Mouse (Mus musculus) G1E-ER4 (cell line): ENCODE results near the gene Cks1b. TPM values are rescaled to one million over a fixed set of nuclear protein-coding genes. Genes with fewer than 3 reads are reported as not detected.

Experiments used
- GATA1 ChIP-seq: IDR thresholded peaks from one replicate; pipeline ENCODE4 v1.8.0; 2012; ENCODE audit warnings: low read length, inconsistent platforms
- polyA plus RNA-seq: library from polyadenylated mRNA; stranded (reverse); fragments of >175 nt; gene quantifications from 2 replicates; pipeline ENCODE4 v1.2.3, GENCODE M21; 2012

Cks1b gene
- 84.3 and 87.0 TPM in 2 replicates for polyA plus RNA-seq

DNA sequence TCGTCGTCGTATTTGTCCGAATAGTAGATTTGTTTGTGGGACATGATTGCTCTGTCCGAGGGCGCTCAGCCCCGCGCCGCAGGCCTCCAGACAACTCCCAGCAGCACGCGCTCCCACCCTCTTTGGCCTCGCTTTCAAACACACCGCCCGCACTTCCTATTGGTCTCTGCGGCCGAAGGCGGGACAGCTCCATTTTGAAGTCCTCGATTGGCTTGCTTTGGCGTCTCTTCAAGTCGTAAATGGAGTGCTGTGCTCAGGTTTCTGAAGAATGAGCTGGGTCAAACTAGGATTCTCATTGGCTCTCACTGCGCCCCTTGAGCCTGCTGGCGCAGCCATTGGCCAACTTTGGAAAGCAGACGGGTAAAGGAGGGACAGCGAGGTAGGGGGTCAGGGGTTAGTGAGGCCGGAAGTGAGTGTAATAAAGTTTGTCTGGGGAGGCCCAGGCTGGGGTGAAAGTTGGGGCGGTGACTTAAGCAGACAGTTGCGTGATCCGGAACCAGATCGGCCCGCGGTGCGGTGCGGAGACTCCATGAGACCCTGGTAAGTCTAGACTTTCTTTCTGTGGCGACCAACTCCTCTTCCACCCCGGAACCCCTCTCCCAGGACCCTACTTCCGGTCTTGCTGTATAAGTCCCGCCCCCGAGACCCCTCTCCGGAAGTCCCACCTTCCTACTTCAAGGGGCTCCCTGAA, at the start of gene Cks1b, which contains the start of gene Shc1:
Gene Cks1b, minus strand, starts transcription at position 214 of the 691 bp plus-strand sequence.
Gene Shc1, plus strand, starts transcription at position 274 of the 691 bp plus-strand sequence.
- no peak for TF ChIP-seq GATA1

- no peak for TF ChIP-seq GATA1
These were observed 41.0 kb upstream of the Cks1b start for GRCm38 (mm10) chr3:89458965-89459807.

GRCm38 (mm10) chr3:89458372-89458964, 40.3 kb upstream of the Cks1b start:
- TF ChIP-seq GATA1 = no peak

- no peak for TF ChIP-seq GATA1
These were observed 38.8 kb upstream of the Cks1b start for GRCm38 (mm10) chr3:89456726-89457665.

DNA sequence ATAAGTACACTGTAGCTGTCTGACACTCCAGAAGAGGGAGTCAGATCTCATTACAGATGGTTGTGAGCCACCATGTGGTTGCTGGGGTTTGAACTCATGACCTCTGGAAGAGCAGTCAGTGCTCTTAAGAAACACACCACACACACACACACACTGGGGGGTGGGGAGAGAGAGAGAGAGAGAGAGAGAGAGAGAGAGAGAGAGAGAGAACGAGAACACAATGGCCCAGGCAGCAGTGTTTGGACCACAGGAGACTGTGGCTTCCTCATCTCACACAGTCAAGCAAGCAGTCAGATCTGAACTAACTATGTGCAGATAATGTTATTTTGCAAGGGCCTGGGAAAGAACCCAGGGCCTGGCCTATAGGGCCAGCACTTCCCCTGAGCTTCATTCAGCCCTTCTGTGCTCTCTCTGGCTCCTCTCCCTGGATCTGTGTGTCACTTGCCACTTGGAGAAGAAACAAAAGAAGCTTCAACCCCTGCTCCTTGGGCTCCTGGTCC, 37.7 kb upstream of the Cks1b start:
- no peak for TF ChIP-seq GATA1

- TF ChIP-seq GATA1 = no peak
These were observed 36.4 kb upstream of the Cks1b start, which contains the start of gene Pmvk for GRCm38 (mm10) chr3:89454401-89455177. Gene Pmvk (plus strand): TSS chr3:89454541.

DNA sequence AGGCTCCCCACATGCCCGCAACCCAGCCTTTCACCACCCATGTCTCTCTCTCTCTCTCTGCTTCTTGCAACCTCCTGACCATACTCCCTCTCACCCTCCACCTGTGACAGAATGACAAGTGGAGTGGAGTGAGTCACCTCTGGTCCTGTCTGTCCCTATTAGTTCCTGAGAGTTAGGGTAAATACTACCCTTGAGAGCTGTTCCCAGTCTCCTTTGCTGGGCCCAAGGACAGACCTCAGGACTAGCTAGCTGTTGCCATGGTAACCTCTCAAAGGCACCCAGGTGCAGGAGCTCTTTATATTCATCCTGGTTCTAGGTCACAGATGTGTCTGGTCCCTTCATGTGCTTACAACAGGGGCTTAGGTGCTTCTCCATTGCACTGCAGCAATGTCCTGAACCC, 33.7 kb upstream of the Cks1b start:
- no peak for TF ChIP-seq GATA1

DNA sequence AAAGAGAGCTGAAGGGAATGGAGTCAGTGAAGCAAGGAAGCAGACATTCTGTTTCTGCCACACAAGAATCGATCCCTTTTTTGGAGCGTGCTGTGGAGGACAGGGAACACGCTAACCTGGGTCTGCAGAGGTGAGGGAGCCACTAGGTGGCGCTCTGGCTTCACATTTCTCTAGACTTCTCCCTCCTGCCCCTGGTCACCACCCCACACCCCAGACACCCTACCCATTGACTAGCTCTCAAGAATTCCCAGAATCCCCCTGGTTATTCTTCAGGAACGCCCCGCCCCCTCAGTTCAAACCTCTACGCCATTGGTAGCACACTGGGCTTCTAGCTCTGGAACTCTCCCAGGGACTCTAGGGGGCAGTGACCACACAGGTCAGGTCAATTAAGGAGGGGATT, 31.4 kb upstream of the Cks1b start:
- no peak for TF ChIP-seq GATA1

DNA sequence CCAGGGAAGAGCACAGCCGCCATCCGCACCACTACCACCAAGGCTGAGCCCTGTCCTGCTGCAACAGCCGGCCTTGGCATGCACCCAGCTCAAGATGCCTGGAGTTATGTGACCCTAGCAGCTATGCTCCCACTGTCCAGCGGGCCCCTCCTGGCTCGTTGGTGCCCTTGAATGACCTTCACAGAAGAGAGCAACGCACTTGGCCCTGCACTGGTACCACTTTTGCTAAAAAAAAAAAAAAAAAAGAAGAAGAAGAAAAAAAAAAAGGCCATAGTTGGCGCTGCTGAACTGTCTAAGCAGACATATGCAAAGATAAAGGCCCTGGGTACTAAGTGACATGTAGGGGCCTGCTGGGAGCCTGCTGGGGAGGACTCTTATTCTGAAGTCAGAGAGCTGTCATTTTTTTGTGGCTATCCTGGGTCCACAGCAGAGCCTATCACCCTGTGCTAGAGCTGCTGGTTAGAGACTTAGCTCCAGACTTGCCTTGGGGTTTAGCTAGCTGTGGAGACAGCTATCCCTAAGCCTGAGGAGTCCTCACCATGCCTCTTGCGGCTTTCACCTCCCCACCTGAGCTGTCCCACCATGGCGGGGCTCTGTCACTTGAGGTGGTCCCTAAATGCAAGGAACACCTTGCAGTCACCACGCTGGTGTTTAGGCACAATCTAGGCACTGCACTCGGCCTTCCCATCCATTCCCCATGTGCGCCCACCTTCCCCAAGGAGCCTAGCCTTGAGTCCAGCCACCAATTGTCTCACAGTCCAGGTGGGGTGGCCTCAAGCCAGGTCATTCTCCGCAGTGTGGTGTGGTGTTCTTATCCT, 30.7 kb upstream of the Cks1b start:
- TF ChIP-seq GATA1 = no peak

DNA sequence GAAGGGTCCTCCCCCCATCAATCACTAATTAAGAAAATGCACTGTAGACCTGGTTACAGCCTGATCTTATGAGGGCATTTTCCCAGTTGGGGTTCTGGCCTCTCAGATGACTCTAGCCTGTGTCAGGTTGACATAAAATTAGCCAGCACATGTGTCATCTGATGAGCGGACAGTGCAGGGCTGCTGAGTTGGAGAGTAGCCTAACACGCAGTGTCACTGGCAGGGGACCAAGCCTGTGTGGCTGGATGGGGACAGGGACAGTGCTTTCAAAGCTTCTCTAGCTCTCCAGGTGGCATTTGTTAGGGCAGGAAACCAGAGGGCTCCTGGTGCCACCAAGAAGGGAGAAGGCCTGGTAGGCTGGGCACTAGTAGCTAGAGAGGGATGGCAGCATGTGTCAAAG, 22.5 kb upstream of the Cks1b start:
- no peak for TF ChIP-seq GATA1

- TF ChIP-seq GATA1 = no peak
These were observed 19.1 kb upstream of the Cks1b start for GRCm38 (mm10) chr3:89437269-89437668.

- no peak for TF ChIP-seq GATA1
These were observed 18.3 kb upstream of the Cks1b start, which contains the start of gene Pbxip1 for GRCm38 (mm10) chr3:89436176-89437113. Gene Pbxip1 (plus strand): TSS chr3:89436706.
